Mouse (Mus musculus) midbrain, postnatal 0 days (tissue): ENCODE measurements around the gene Myl6. TPM values are rescaled to one million over a fixed set of nuclear protein-coding genes. Genes with fewer than 3 reads are reported as not detected.

Experiments used
- ATAC-seq: fragments of 200-750 bp; cut with Nextera tagmentation; 2 replicates; pipeline ENCODE4 v1.8.0; 2017; ENCODE audit warnings: moderate number of reproducible peaks, mild to moderate bottlenecking, moderate TSS enrichment, moderate library complexity; ENCODE audit not compliant: low FRiP score
- DNase-seq: peaks from one replicate; pipeline ENCODE4 v3.0.0-alpha.2; 2015; ENCODE audit warnings: low spot score
- H3K27ac ChIP-seq: fragments of 300-500 bp; sonication (generic); 2 replicates; pipeline ENCODE4 v1.5.1; 2014; ENCODE audit warnings: low read depth, mild to moderate bottlenecking, low read length, mixed read lengths
- H3K27me3 ChIP-seq: fragments of 300-500 bp; sonication (generic); 2 replicates; pipeline ENCODE4 v1.6.1; 2014; ENCODE audit warnings: low read length, control low read depth, mixed read lengths; ENCODE audit not compliant: insufficient read depth
- H3K36me3 ChIP-seq: fragments of 300-500 bp; sonication (generic); 2 replicates; pipeline ENCODE4 v1.6.1; 2014; ENCODE audit warnings: low read length, control low read depth, mixed read lengths; ENCODE audit not compliant: insufficient read depth
- H3K4me1 ChIP-seq: fragments of 300-500 bp; sonication (generic); 2 replicates; pipeline ENCODE4 v1.6.1; 2014; ENCODE audit warnings: mild to moderate bottlenecking, control low read depth, antibody characterized with exemption, low read length, mixed read lengths; ENCODE audit not compliant: insufficient read depth
- H3K4me2 ChIP-seq: fragments of 300-500 bp; sonication (generic); 2 replicates; pipeline ENCODE4 v1.6.1; 2014; ENCODE audit warnings: low read depth, mild to moderate bottlenecking, low read length, mixed read lengths; ENCODE audit not compliant: poor library complexity, severe bottlenecking
- H3K4me3 ChIP-seq: fragments of 300-500 bp; sonication (generic); 2 replicates; pipeline ENCODE4 v1.5.1; 2014; ENCODE audit warnings: low read depth, mild to moderate bottlenecking, low read length, moderate library complexity
- H3K9ac ChIP-seq: fragments of 300-500 bp; sonication (generic); replicated peaks from 2 replicates; pipeline ENCODE4 v1.6.1; 2014; ENCODE audit warnings: mild to moderate bottlenecking, low read length, moderate library complexity, mixed read lengths; ENCODE audit not compliant: poor library complexity, severe bottlenecking
- H3K9me3 ChIP-seq: fragments of 300-500 bp; sonication (generic); 2 replicates; pipeline ENCODE4 v1.6.1; 2016; ENCODE audit warnings: low read length, control low read depth
- CTCF ChIP-seq: IDR thresholded peaks from 2 replicates; pipeline ENCODE4 v1.5.1; 2016; ENCODE audit warnings: antibody characterized with exemption, mild to moderate bottlenecking
- WGBS: fragments of 180-500 bp; shearing (Covaris S2); extraction: QIAGEN DNeasy Blood & Tissue Kit; methylation state at CpG from one replicate; pipeline ENCODE4 v1.1.7; 2014; 5-methylcytosine and 5-hydroxymethylcytosine counted together
- polyA plus RNA-seq: library from polyadenylated mRNA; unstranded; fragments of >200 nt; fragmentation: Nextera tagmentation; extraction: Ambion mirVana; gene quantifications from 2 replicates; pipeline ENCODE4 v1.2.1, GENCODE M21; 2015
- total RNA-seq: library from RNA; depleted of rRNA; stranded (reverse); fragments of >200 nt; gene quantifications from 2 replicates; pipeline ENCODE4 v1.2.3, GENCODE M21; 2014

The Myl6 gene
- total and polyA plus RNA-seq, 2 experiments from 2014 or later = 648 to 946 TPM

GRCm38 (mm10) chr10:128522351-128522750 is 28.4 kb upstream of the Myl6 start:
- Histone ChIP-seq H3K4me3 (no peak overlapping the region), H3K4me2 (no peak overlapping the region), H3K36me3 (peaks cover 6% of the 10 kb centered on the region; the same call in 1 of the 2 replicates), H3K27me3 (peaks cover 3% of the 10 kb centered on the region; the same call in 1 of the 2 replicates), H3K27ac (no peak overlapping the region), H3K4me1 (no peaks in the 10 kb centered on the region; the same call in 1 of the 2 replicates), H3K9me3 (no peaks in the 10 kb centered on the region), H3K9ac (no peak overlapping the region)
- no peak for ATAC-seq
- WGBS = 81% methylated on average over 6 of the region's 6 CpGs
- no peak for TF ChIP-seq CTCF
- no peak for DNase-seq

GRCm38 (mm10) chr10:128520591-128520990 is 26.6 kb upstream of the Myl6 start:
- H3K9me3 ChIP-seq = no peaks in the 10 kb centered on the region
- H3K36me3 ChIP-seq = peaks cover 6% of the 10 kb centered on the region; the same call in 1 of the 2 replicates
- 87% methylated on average over 16 of the region's 16 CpGs for WGBS
- 0 out of 2 replicates have a peak overlapping the region, but pooled peaks have one; percentile 13 for H3K9ac ChIP-seq
- DNase-seq (no peak), ATAC-seq (no peak)
- no peak overlapping the region for H3K4me3 ChIP-seq
- no peak overlapping the region for H3K27ac ChIP-seq
- TF ChIP-seq CTCF = no peak
- H3K4me2 ChIP-seq = no peak overlapping the region
- H3K27me3 ChIP-seq = peaks cover 8% of the 10 kb centered on the region; the same call in 1 of the 2 replicates
- no peaks in the 10 kb centered on the region; the same call in 1 of the 2 replicates for H3K4me1 ChIP-seq

DNA sequence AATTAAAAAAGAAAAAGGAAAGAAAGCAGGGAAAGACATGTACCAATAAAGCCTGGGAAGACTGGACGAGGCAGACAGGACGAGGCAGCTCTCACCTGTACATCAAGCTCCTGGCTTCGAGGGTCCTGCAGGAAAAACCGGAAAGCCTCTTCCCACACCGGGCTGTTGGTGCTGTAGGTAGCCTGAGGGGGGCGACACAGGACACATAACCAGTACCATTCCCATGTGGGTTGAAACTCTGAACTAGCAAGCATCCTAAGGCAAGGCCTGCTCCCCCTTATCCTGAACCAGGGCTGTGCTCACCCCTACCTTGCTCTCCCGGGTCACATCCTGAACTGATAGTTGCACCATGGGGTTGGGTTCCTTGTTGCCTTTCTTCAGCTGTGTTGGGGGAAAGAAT is 24.9 kb upstream of the Myl6 start:
- H3K4me1 ChIP-seq = no peaks in the 10 kb centered on the region
- DNase-seq (peak; percentile 64), ATAC-seq (no peak)
- WGBS = 68% methylated on average over 7 of the region's 7 CpGs
- peaks cover 5% of the 10 kb centered on the region; the same call in 1 of the 2 replicates for H3K27me3 ChIP-seq
- H3K9me3 ChIP-seq = no peaks in the 10 kb centered on the region
- TF ChIP-seq CTCF = peak; percentile 60
- no peak overlapping the region for H3K4me2 ChIP-seq
- no peak overlapping the region for H3K27ac ChIP-seq
- H3K36me3 ChIP-seq = peaks cover 9% of the 10 kb centered on the region; the same call in 1 of the 2 replicates
- no peak overlapping the region for H3K4me3 ChIP-seq
- H3K9ac ChIP-seq = no peak overlapping the region

GRCm38 (mm10) chr10:128516677-128517076 is 22.7 kb upstream of the Myl6 start:
- Histone ChIP-seq H3K9ac (no peak overlapping the region), H3K27me3 (peaks cover 5% of the 10 kb centered on the region; the same call in 1 of the 2 replicates), H3K4me3 (no peak overlapping the region), H3K27ac (no peak overlapping the region), H3K4me1 (no peaks in the 10 kb centered on the region), H3K4me2 (no peak overlapping the region), H3K36me3 (peaks cover 9% of the 10 kb centered on the region; the same call in 1 of the 2 replicates), H3K9me3 (no peaks in the 10 kb centered on the region)
- no peak for DNase-seq
- no peak for TF ChIP-seq CTCF
- 33% methylated on average over 6 of the region's 6 CpGs for WGBS
- no peak for ATAC-seq

GRCm38 (mm10) chr10:128516029-128516428 is 22.1 kb upstream of the Myl6 start:
- no peaks in the 10 kb centered on the region for H3K9me3 ChIP-seq
- DNase-seq (no peak), ATAC-seq (no peak)
- H3K27ac ChIP-seq = no peak overlapping the region
- no peak for TF ChIP-seq CTCF
- 28% methylated on average over 20 of the region's 20 CpGs for WGBS
- no peaks in the 10 kb centered on the region for H3K4me1 ChIP-seq
- H3K27me3 ChIP-seq = peaks cover 5% of the 10 kb centered on the region; the same call in 1 of the 2 replicates
- peak overlapping the region; percentile 6; the same call in 1 of the 2 replicates for H3K4me3 ChIP-seq
- no peak overlapping the region for H3K9ac ChIP-seq
- peaks cover 12% of the 10 kb centered on the region; the same call in 1 of the 2 replicates for H3K36me3 ChIP-seq
- no peak overlapping the region for H3K4me2 ChIP-seq

DNA sequence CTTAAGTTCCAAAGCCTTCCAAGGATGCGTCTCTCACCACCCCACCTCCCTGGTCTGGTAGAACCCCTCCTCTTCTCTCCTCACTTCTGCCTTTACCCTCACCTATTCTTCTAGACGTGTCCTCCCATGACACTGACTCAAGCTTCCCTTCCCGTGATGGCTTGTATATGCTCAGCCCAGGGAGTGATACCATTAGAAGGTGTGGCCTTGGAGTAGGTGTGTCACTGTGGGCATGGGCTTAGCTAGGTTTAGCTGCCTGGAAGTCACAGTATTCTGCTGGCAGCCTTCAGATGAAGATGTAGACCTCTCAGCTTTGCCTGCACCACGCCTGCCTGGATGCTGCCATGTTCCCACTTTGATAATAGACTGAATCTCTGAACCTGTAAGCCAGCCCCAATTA is 21.1 kb upstream of the Myl6 start:
- TF ChIP-seq CTCF = no peak
- no peaks in the 10 kb centered on the region for H3K4me1 ChIP-seq
- no peak for DNase-seq
- H3K36me3 ChIP-seq = peaks cover 8% of the 10 kb centered on the region; the same call in 1 of the 2 replicates
- H3K9me3 ChIP-seq = no peaks in the 10 kb centered on the region
- H3K4me2 ChIP-seq = no peak overlapping the region
- ATAC-seq = no peak
- peaks cover 5% of the 10 kb centered on the region; the same call in 1 of the 2 replicates for H3K27me3 ChIP-seq
- H3K4me3 ChIP-seq = no peak overlapping the region
- 92% methylated on average over 4 of the region's 4 CpGs for WGBS
- H3K9ac ChIP-seq = no peak overlapping the region
- no peak overlapping the region for H3K27ac ChIP-seq
